Mouse (Mus musculus) cerebellum, adult 2 months (tissue): ENCODE data around the gene Pcsk1n.

ENCODE experiments used
- CTCF ChIP-seq: fragments of 200-500 bp; IDR thresholded peaks from 2 replicates; pipeline ENCODE4 v1.5.1; 2011; ENCODE audit warnings: low read depth, mild to moderate bottlenecking, control low read depth, low read length, moderate library complexity, borderline replicate concordance; ENCODE audit not compliant: insufficient read depth
- POLR2A ChIP-seq: fragments of 200-500 bp; IDR thresholded peaks from 2 replicates; pipeline ENCODE4 v1.6.1; 2011; ENCODE audit warnings: low read length, control low read depth, borderline replicate concordance; ENCODE audit not compliant: insufficient read depth

DNA sequence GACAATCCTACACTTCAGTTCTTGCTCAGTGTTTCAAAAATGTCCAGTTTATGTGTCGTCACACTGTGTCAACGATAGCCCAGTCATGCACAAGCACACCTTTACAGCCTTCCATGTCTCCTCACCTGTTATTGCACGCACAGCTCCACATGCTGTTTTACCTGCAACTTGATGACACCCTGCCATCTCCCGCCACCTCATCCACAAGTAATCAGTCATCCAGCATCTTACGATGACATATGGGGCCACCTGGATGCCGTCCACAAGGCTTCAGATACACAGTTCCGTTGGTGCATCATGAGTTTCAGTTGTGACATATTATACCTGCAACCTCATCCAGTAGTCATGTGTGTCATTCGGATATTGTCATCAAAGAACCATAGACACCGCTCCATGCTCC lies 39.2 kb downstream of the Pcsk1n start:
- TF ChIP-seq POLR2A: no peak
- TF ChIP-seq CTCF: no peak
